Mouse (Mus musculus) CD4-positive helper T cell, adult 2 months (primary cell): ENCODE results near the gene Ppm1h.

Experiments
- DNase-seq: peaks from one replicate; pipeline ENCODE4 v3.0.0-alpha.2; 2012; ENCODE audit warnings: low read depth, missing footprints, low spot score

The Ppm1h gene

DNA sequence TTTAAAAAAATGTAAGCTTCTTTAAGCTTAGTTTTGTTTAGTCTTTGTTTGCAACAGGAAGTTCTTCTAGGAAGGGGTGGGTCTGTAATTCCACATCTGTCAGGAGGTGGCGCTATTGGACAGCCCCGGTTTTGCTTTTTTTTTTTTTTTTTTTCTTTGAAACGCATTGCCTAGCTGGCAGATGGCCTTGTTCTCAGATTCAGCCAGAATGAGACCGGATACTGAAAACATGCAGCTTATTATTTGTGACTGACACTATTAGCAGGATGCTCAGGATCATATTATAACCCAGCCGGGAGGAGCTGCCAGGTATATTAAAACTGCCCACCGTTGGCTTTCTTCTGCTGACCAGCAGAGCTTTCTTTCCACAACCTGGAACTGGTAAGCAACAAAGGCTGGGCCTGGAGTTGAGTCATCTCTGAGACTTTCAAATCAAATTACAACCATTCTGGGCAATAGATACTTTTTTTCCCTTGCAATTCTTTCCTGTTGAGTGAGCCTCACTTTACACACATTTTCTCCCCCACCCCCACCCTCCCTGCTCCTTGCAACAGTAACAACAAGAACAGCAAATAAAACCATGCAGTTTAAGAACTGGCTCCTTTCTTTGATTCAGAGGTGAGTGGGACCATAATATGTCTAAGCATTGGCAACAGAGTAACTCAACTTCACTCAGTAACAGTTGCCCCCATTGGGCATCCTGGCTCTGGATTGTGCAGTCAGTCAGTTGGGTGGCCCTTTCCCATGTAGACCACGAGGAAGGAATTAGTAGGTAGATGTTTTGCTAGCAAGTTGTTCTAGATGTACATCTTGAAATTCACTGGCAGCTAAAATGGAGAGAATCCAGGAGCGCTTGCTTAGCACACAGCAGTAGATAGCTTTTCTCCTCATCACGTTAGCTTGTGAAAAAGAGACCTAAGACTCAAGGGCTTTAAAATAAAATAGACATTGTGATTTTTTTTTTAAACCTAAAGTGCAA, 128.9 kb downstream of the Ppm1h start:
- DNase-seq = peak; percentile 88

DNA sequence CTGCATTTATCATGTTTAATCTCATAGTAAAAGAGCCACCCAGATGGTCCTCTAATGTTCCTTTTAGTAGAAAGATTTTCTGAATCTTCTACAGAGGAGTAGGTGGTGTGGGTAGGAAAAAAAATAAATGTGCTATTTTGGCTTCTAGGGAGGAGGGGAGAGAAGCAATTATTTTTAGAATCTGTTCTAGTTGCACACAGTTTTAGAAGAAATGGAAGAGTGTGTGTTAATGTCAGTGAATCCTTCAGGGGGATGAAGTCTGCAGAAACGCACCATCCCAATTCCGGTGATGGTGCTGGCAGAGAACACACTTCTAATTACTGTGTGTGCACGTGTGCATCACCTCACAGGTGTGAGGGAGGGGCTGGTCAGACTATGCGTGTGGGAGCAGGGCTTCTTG, 129.6 kb downstream of the Ppm1h start:
- DNase-seq = no peak

- DNase-seq = no peak
These were observed 131.3 kb downstream of the Ppm1h start for GRCm38 (mm10) chr10:122809851-122810250.

DNA sequence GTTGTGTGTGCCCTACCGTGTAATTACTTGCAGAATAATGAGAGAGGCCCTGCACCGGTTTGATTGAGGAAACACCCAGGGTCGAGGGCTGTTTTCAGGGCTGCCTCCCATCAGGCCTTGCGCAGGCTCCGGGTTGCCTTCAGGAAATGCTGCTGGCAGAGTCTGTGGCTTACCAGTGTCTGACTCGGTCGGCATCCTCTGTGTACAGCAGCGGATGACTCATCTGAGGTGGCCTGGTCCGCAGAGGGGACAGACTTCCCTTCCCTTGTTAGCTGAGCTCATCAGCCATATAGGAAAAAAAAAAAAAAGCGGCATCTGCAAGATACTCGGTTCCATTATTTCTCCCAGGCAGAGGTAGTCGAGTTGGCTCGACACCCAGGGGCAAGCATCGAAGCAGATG, 136.5 kb downstream of the Ppm1h start:
- peak; percentile 80 for DNase-seq

DNA sequence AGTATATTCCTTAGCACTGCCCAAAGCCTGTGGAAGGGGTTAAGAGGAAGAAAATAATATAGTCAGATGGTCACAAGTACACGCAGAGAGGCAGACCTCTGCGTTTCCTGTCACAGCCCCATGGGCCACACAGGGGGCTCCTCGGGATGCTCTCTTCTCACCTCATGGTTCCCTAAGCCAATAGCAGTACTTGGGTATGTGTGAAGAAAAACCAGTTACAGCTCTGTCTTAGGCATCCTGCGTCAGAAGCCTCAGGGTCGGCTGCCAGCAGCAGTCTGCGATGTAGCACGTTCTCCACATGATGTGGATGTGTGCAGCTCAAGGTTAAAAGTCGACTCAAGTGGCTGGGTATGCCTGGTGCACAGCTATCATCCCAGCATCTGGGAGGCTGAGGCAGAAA, 139.2 kb downstream of the Ppm1h start:
- no peak for DNase-seq

DNA sequence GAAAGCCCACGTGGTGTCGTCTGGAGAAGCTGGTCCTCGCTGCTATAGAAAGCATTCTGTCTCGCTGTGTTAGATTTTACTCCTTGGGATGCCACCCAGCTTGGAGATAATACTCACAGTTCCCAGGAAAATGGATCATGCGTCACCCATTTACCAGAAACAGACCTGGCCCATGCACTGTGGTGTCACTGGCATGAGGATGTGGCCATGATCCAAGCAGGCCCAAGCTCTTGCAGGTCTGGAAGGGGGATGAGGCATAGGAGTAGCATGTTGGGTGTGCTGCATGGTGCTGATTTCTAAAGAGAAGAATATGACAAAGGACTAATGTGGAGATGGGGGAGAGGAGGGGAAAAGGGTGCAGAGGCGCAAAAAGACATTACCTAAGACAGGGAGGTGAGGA, 141.2 kb downstream of the Ppm1h start:
- DNase-seq = no peak

DNA sequence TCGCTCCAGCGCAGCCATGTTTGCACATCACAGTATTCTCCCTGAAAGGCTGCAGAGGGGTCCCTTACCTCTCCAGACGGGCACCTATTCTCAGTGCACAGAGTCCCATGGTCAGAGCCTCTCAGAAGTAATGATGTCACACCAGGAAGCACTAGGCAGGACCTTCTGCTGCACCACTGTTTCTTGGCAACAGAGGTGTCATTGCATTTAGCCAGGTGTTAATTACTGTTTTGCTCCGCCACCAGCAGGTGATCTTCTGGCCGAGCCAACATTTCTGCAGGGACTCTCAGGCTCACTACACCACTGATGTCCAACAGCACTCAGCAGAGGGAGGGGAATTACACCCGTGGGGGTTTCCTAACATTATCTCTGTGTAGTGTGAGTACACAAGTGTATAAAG, 143.0 kb downstream of the Ppm1h start:
- DNase-seq = no peak

GRCm38 (mm10) chr10:122823642-122824041, 145.1 kb downstream of the Ppm1h start:
- no peak for DNase-seq

DNA sequence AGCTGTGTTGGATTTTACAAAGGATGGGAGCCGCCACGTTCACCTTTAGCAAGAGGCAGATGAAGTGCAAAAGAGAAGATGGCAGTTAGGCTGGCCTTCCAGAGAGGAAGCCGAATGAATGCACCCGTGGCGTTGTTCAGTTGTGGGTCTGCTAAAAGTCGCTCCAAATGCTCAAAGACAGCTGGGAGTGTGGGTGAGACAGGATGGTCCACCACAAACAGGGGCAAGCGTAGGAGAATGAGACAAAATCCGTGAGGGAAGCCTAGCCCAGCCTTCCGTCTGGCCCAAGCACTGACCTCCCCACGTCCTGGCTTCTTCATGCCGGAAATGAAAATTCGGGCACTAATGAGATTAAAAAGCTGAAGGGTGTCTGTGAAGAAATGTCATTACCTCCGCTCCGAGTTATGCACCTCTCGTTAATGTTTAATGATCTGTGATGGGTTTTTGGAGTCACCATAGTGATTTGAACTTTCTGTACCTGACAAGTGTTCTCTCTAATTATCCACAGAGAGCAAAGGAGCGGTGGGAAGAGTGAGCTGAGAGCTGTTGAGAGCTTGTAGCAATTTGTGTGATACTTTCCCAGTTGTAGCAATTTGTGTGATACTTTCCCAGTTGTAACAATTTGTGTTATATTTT, 148.3 kb downstream of the Ppm1h start:
- DNase-seq = no peak

DNA sequence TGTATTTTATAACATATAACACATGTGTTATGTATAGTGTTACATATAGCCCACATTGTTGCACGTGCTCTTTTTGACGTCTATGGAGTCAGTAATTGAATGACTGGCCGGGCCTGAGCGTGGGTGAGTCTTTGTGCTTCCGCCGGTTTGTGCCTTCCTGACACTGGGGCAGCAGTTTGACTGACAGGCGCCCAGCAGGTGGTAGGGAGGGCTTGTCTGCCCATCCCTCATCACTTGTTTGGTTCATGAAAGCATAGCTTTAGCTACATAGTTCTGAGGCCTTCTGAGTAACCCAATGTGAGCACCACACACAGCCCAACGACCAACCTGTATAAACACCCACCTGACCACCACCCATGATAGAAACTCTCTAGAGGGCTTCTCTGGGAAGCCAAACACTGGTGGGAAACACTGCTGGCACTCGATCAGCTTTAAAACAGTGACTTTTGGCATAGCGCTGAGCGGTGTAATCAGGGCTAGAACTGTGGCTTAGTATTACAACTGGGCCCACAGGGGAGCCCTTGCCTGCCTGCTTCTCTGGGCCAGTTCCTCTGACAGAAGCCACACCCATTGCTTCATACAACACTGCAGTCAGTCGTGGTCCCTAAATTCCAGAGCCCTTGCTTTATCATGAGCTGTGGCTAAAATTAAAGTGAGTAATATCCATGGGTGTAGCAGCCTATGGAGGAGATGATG, 149.3 kb downstream of the Ppm1h start:
- no peak for DNase-seq

DNA sequence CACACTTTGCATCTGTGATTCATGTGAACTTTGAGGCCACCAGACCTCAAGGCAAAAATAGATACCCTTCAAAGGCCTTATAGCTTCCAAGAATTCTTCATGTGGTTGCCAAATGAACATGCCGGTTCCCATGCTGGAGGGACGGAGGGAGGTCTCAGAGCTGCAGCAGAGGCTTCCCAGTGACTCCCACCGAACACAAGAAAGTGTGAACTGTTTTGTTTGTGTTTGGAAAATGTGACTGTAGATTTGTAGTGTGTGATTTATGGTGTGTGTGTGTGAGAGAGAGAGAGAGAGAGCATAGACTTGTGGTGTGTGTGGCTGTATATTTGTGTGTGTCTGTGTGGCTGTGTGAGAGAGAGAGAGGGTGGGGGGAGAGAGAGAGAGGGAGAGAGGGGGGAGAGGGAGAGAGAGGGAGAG, 151.2 kb downstream of the Ppm1h start:
- DNase-seq = peak; percentile 7

- no peak for DNase-seq
These were observed 152.1 kb downstream of the Ppm1h start for GRCm38 (mm10) chr10:122830638-122831037.

GRCm38 (mm10) chr10:122842014-122842413, 163.5 kb downstream of the Ppm1h start:
- DNase-seq = no peak

- no peak for DNase-seq
These were observed 164.4 kb downstream of the Ppm1h start for GRCm38 (mm10) chr10:122842961-122843360.

- no peak for DNase-seq
These were observed 166.9 kb downstream of the Ppm1h start for GRCm38 (mm10) chr10:122845471-122845870.

GRCm38 (mm10) chr10:122846476-122846875, 167.9 kb downstream of the Ppm1h start:
- DNase-seq = no peak

- DNase-seq = no peak
These were observed 169.5 kb downstream of the Ppm1h start for GRCm38 (mm10) chr10:122848020-122848457.

GRCm38 (mm10) chr10:122851267-122852160, 173.0 kb downstream of the Ppm1h start:
- no peak for DNase-seq

GRCm38 (mm10) chr10:122854571-122854970, 176.0 kb downstream of the Ppm1h start:
- no peak for DNase-seq

DNA sequence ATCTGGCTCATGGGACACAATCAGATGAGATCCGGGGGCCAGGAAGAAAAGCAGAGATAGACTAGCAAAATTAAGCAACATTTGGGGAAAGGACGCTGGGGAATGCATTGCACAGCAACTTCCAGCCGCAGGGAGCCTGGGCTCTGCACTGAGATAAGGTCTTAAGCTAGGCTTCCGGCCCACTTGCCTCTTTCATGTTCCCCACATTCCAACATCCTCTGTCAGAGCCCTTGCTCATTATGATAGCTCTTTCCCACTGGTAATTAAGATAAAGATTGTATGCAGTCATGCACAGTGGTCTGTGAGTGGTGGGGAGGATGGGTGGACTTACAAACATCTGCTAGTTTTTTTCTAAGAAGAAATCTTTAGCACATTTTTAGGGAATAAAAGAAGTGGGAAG, 176.6 kb downstream of the Ppm1h start:
- no peak for DNase-seq
